Mouse (Mus musculus): ENCODE data around the gene 2610318N02Rik. TPM values are rescaled to one million over a fixed set of nuclear protein-coding genes. Genes with fewer than 3 reads are reported as not detected.

The 2610318N02Rik gene
- polyA plus RNA-seq (2015; fragmentation: Illumina TruSeq; extraction: RNeasy Lipid Tissue Mini Kit (QIAGEN cat#74804); ENCODE audit: insufficient read depth, low replicate concordance) = 5.1 TPM

DNA sequence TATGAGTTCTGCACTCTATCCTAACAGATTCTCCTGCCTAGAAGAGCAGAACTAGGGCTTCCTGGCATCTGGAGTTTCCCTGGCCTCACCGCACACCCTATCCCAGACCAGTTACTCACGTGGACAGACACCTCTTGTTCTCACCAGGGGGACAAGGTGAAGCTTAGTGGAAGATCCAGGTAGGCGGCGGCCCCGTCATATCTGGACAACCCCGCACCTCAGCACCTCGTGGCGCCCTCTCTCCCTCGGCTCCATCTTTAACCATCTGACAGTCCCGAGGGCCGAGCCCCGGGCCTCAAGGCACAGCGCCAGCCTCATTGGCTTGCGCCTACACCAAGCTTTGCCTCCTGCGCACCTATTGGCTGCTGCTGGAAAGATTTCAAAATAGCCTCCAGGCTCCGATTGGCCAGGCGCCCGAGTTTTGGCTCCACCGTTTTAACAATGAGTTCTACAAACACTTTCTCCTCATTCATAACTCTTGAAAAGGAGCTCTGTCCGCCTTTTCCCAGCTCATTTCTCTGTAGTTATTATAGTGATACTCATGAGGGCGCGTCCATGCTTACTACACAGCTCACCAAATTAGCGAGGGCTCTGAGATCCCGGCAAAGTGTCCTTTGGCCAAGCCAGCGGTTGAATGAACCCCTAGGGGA is at the start of gene 2610318N02Rik:
Gene 2610318N02Rik (minus strand): TSS at position 297 of the 650 bp plus-strand sequence.

DNA sequence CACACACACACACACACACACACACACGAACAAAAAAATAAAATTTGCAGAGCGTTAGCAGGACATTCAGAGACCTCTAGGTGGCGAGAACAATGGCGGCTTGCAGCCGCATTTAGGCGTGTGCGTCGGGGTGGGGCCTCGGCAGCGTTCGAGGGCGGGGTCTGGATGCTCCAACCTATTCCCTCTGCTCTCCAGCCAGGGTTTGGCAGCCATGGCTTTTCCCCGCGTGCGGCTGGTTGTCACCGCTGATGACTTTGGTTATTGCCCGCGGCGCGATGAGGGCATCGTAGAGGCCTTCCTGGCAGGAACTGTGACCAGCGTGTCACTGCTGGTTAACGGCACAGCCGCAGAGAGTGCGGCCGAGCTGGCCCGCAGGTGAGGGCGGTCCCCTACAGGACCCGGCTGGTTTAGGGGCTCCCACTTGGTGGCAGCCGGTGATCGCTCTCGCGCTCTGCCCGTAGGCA is 21.8 kb upstream of the 2610318N02Rik start, which contains the start of gene Ccdc116:
Gene Ccdc116 (minus strand): TSS at position 458 of the 464 bp plus-strand sequence.

DNA sequence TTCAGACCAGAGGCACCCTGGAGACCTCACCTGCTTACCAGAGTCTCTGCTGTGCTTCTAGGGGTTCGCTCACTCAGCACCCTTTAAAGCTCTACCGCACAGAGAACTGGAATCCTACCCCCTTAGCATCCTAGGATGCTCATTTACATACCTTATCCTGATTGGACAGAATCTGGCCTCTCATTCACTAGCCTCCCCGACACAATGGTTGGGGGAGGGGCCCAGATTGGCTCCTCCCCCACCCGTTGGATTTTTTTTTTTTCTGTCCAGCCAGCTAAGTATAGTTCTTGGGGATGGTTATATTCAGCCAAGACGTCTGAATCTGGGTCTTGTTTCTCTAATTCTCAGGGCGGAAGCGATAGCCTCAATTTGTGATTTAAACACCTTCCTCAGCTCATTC is 19.4 kb upstream of the 2610318N02Rik start, which contains the start of gene Ydjc:
Gene Ydjc (plus strand): TSS at position 283 of the 400 bp plus-strand sequence.

GRCm38 (mm10) chr16:17132089-17132905 is 7.3 kb upstream of the 2610318N02Rik start, which contains the start of gene Sdf2l1:
Gene Sdf2l1 (minus strand): TSS chr16:17132383.

DNA sequence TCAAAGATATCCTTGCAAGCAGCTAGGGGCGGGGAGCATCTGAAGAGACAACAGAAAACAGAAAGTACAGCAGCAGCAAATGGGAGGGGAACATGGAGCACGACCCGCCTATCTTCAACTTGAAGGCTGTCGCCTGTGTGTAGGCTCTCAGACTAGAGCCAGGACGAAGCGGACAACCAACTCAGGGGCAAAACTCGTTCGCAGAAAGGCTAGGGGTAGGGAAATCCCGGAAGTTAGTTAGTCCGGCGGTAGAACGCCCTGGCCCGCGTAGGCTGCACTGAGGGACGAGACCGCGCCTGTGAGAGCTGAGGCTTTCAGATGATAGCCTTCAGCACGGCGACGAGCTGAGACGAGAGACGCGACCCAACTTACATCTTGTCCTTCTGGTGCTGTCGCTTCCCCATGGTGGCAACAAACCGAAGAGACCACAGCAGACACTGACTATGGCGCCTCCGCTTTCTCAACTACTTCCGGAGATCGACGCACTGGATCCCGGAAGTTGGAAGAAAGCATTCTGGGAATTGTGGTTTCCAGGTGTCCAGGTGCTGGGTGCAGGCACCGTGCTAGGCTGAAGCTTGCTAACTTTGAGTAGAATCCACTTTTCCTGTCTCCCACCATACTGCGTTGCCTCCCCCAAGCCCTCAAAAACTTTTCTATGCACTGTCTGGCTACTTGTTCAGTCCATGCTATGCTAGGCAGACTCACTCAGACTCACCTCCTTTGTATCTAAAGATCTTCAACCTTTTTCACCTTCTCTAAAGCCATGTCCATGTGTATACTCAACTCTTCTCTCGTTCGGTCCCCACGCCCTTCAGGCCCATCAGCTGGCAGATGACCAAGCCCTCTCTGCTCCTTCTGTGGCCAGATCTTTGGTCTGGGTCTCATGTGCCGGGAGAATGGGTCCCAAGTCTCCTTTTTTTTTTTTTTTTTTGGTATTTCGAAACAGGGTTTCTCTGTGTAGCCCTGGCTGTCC is 13.9 kb downstream of the 2610318N02Rik start, which contains the start of gene Ppil2:
Gene Ppil2 (minus strand): TSS at position 487 of the 973 bp plus-strand sequence.

GRCm38 (mm10) chr16:17069511-17070443 is 55.2 kb downstream of the 2610318N02Rik start, which contains the start of gene Ypel1:
Gene Ypel1 (plus strand): TSS chr16:17069696.

Other genes starting within 250 kb of the 2610318N02Rik start
- gene Ppm1f, start 228.7 kb downstream of the 2610318N02Rik start, polyA plus RNA-seq (2015; fragmentation: Illumina TruSeq; extraction: RNeasy Lipid Tissue Mini Kit (QIAGEN cat#74804); ENCODE audit: insufficient read depth, low replicate concordance) = 17.6 TPM
- gene Mapk1, start 141.8 kb downstream of the 2610318N02Rik start, polyA plus RNA-seq (2015; fragmentation: Illumina TruSeq; extraction: RNeasy Lipid Tissue Mini Kit (QIAGEN cat#74804); ENCODE audit: insufficient read depth, low replicate concordance) = 218 TPM
- gene Ypel1, start 55.5 kb downstream of the 2610318N02Rik start, polyA plus RNA-seq (2015; fragmentation: Illumina TruSeq; extraction: RNeasy Lipid Tissue Mini Kit (QIAGEN cat#74804); ENCODE audit: insufficient read depth, low replicate concordance) = 0.62 TPM
- gene Ppil2, start 13.9 kb downstream of the 2610318N02Rik start, polyA plus RNA-seq (2015; fragmentation: Illumina TruSeq; extraction: RNeasy Lipid Tissue Mini Kit (QIAGEN cat#74804); ENCODE audit: insufficient read depth, low replicate concordance) = 141 TPM
- gene Sdf2l1, start 7.2 kb upstream of the 2610318N02Rik start, polyA plus RNA-seq (2015; fragmentation: Illumina TruSeq; extraction: RNeasy Lipid Tissue Mini Kit (QIAGEN cat#74804); ENCODE audit: insufficient read depth, low replicate concordance) = 43.7 TPM
- gene Ydjc, start 19.5 kb upstream of the 2610318N02Rik start, polyA plus RNA-seq (2015; fragmentation: Illumina TruSeq; extraction: RNeasy Lipid Tissue Mini Kit (QIAGEN cat#74804); ENCODE audit: insufficient read depth, low replicate concordance) = 2.1 TPM
- gene Ccdc116, start 22.1 kb upstream of the 2610318N02Rik start, polyA plus RNA-seq (2015; fragmentation: Illumina TruSeq; extraction: RNeasy Lipid Tissue Mini Kit (QIAGEN cat#74804); ENCODE audit: insufficient read depth, low replicate concordance) = 1.4 TPM
- 194 TPM for gene Ube2l3, start 77.5 kb upstream of the 2610318N02Rik start, polyA plus RNA-seq (2015; fragmentation: Illumina TruSeq; extraction: RNeasy Lipid Tissue Mini Kit (QIAGEN cat#74804); ENCODE audit: insufficient read depth, low replicate concordance)
- gene Rimbp3, start 83.4 kb upstream of the 2610318N02Rik start, polyA plus RNA-seq (2015; fragmentation: Illumina TruSeq; extraction: RNeasy Lipid Tissue Mini Kit (QIAGEN cat#74804); ENCODE audit: insufficient read depth, low replicate concordance) = 0.04 TPM
- 1.0 TPM for gene Hic2, start 108.4 kb upstream of the 2610318N02Rik start, polyA plus RNA-seq (2015; fragmentation: Illumina TruSeq; extraction: RNeasy Lipid Tissue Mini Kit (QIAGEN cat#74804); ENCODE audit: insufficient read depth, low replicate concordance)
- 7.9 TPM for gene Tmem191c, start 150.9 kb upstream of the 2610318N02Rik start, polyA plus RNA-seq (2015; fragmentation: Illumina TruSeq; extraction: RNeasy Lipid Tissue Mini Kit (QIAGEN cat#74804); ENCODE audit: insufficient read depth, low replicate concordance)
- gene Serpind1, start 206.2 kb upstream of the 2610318N02Rik start, polyA plus RNA-seq (2015; fragmentation: Illumina TruSeq; extraction: RNeasy Lipid Tissue Mini Kit (QIAGEN cat#74804); ENCODE audit: insufficient read depth, low replicate concordance) = 0.11 TPM

Measured in spleen, adult 10 weeks (tissue).